Mouse (Mus musculus) heart, adult 9 months (tissue): ENCODE measurements around the gene Chd6.
A peak's percentile ranks its signal among the peaks of the same experiment; 100 is the strongest.

Experiments
- DNase-seq, 2 experiments: peaks; one replicate each; pipeline ENCODE4 v3.0.0; 2022; ENCODE audit warnings: low spot score in 2 of 2

Gene Chd6

DNA sequence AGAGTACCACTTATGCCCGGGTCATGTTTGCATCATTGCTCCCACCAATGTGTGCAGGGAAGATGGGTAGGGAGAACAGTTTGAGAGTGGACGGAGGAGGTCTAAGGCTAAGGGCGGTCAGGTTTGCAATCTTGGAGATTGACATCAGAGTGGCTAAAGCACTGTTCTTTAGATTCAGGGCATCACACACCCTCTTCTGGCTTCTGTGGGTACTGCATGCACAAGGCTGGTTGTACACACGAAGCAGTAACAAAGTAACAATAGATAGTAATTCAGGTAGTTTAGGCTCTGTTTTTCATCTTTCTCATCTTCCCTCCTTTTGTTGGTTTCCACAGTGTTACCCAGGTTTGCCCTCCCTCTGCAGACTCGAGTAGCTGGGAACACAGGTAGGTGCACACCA lies 177.5 kb downstream of the Chd6 start:
- DNase-seq: no peak

DNA sequence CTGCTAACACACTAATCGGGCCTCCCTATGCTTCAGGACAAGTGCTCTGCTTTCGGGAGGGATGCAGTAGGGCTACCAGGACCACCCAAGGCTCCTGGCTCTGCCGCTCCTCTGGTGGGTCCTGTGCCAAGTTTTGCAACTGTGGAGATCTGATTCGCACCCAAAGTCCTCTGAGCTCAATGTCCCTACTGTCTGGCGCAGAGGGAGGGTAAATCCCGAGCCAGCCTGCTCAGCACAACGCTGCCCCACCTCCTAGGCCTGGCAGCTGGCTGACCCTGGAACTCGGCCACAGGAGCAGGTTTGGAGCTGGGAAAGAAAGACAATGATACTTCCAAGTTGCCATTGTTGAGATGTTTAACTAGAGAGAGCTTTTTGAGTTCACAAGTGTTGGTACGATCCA lies 183.7 kb downstream of the Chd6 start:
- peak; percentile 27 to 30 for DNase-seq

DNA sequence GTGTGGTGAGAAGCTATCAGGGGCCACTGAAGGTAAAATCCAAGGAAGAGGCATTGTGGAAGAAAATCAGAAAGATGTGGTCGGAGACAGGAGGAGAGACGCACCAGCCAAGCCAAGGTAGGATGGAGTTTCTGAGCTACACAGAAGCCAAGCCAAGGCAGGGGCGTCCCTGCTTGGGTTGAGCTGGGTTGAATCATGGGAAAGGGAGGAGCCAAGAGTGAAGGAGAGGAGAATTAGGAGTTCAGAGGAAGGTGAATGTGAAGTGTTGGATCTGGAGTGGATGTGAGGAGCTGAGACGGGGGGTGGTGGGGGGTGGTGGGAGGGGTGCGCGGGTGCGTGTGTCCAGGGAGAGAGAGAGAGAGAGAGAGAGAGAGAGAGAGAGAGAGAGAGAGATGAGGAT lies 187.6 kb downstream of the Chd6 start:
- no peak for DNase-seq

DNA sequence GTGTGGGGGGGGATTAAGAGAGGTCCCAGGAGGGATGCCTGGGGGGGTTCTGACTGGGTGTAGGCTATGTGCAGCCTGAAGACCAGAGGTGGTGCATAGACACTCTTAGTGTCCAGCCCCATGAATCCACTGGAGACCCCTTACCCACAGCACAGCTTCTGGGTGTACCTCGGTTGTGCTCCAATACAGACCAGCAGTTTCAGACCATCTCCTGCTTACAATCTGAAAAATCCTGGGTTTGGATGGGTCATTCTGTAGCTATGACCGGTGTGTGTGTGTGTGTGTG lies 190.0 kb downstream of the Chd6 start:
- DNase-seq: no peak

DNA sequence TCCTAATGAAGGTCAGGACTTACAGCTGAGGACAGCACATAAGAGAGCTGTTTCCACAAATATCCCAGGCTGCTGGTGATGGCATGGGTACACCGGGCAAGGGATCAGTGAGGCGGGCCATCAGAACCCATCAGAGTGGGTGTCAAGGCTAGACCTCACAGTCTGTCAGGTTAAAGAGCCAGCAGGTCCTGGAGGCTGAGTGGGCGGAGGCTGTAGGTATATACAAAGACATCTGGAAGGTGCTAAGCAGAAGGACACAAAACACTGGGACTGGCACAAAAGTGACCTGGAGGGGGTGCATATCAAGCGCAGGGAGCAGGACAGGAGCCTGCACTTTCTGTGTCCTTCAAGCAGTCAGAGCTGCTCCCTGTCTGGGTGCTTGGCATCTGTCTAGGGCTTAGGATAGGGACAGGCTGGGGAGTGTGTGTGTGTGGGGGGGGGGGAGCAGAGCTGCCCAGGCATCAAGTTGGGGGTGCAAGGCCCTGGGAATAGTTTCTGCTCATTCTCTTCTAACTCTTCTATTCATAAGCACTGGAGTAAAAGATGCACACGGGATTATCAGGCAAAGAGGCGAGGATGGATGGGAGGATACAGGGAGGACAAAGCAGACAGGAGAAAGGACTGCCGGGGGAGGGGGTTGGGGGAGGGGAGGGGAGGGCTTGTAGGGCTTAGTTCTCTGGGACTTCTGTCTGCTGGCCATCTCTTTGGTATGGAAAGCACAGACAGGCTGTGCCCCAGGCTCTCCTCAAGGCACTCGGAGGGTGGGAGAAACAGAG lies 190.5 kb downstream of the Chd6 start:
- no peak for DNase-seq

DNA sequence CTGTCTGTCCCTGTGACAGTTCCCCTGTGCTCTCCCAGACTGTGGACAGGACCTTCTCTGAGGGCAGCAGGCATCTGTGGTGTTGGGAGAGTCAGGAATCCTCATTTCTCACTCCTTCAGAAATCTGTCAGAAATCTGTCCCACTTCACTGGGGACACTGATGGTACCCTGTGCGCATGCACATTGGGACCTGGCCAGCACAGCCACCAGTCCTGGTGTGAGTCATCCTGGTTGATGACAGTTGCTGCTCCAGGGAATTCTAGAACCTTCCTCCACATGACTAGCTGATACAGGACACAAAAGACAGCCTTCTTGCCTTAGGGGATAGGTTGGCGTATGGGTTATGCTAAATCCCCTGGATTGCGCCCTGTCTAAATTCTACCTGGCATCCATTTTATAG lies 191.6 kb downstream of the Chd6 start:
- DNase-seq: no peak

DNA sequence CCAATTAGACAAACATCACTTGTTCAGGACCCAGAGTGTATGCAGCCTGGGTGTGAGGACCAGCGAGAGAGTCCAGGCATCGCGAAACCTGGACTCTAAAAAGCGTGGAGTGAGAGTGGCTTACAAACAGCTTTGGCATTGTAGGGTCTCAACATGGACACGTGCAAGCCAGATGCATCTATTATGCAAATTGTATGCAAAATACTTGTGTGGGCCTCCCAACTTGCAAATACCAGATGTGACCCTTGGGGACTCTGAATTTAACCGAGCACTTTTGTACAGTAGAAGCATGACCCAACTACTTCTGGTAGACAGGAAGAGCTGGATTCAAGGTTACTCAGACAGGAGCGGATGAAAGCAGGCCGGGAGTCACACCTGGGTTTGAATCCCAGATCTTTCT lies 192.2 kb downstream of the Chd6 start:
- DNase-seq: no peak

DNA sequence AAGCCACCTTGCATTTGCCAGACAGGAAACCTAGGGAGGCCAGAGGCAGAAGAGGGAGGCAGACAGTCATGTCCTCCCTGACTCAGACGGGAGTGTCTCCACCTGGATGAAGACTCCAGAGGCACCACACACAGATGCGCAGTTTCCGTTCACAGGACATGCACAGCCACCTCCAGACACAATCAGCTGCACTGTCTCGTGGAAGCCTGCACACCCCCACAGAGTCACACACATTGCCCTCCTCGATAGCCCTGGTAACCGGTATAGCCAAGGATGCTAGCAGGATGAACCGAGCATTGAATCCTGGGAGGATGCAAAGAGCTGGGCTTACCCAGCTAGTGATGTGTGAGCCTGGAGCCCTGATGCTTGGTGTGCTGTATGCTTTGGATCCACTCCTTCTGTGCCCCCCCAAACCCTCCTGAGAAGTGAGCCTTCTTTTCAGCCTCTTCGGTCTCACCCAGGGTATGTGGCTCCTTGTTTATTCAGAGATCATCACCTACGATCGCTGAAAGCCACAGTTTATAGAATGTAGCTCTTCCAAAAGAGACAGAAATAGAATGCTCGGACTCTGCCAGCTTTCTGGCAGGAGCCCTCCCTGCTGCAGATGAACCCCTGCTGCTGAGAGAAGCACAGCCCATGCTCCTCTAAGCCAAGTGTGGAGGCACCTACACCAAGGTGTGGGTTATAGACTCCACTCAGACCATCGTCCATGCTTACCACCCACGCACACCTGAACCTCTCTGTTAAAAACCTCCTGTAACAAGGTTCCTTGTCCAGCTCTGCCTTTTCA lies 192.9 kb downstream of the Chd6 start:
- DNase-seq: no peak

DNA sequence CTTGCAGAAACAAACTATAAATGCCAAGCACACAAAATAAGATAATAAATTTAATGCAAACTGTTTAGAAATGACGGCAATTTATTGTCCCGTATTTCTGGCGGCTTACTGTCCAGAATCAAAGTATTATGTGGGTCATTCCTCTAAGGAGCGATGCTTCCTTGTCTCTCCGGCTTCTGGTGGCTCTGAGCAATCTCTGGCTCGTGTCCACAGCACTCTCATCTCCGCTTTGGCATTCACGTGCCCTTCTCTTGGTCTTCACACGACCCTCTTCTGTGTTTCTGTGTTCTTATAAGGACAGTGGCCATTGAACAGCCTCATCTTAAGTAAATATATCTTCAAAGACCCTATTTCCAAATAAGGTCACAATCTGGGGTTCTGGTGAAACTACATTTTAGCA lies 194.2 kb downstream of the Chd6 start:
- no peak for DNase-seq

DNA sequence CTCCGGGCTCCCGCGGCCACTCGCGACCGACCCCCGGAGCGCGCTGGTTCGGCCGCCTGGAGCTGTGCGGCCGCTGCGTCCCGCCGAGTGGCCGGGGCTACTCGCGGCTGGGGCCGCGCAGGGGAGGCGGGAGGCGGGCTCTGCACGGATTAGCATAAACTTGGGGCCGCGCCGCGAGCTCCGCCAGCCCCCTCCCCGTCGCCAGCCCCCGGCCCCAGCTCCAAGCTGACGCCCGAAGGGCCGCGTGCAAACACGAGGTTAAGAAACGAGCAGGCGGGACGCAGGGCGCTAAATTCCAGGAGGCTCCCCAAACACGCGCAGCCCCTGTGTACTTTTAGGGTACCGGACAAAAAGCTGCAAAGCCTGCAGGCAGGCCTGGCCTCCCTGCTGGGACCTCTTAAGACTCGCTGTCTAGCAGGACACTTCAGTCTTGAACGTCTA lies 196.6 kb downstream of the Chd6 start, which contains the start of gene Emilin3:
Emilin3 (minus strand) TSS at position 98 of the 441 bp plus-strand sequence.
- no peak for DNase-seq

DNA sequence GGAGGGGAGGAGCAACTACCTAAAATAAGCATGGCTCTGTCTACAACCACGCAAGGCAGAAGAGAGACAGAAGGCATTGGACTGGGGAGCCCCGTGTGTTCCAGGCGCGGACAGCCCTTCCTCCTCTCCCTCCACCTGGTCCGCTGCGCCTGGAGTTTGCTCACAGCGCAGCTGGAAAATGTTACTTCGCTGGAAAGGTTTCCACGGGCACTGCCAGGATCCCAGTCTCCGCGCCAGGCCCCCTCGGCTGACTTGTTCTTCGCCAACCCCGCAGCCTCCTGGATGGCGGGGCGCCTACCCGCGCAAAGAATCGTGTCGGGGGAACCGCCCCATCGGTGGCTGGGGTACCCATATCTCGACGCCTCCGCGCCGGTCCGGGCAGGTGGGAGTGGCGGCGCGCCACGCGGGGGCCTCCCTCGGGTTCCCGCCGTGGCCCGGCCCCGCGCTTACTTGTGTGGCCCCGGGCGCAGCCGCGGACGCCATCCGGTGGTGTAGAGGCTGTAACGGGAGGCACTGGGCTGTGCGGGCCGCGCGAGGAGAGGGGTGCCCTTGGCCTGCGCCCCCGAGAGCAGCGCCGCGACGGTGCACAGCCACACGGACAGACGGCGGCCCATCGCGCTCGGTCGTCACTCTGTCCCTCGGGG lies 197.2 kb downstream of the Chd6 start:
- no peak for DNase-seq

DNA sequence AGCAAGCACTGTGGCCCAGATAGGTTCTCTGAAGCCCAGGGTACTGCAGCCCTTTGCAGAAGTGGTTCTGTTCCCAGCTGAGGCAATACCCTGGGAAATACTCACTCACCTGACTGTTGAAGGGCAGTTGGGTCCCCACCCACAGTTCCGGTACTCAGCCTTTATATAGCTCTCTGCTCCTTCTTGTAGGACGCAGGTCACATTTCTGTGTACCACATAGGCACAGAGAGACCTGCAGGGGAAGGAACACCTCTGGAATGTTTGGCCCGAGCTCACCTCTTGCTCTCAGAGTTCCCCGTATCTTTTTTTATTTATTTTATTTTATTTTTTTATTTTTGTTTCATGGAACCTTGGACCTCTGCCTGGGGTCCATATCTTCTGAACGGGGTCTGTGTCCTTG lies 198.2 kb downstream of the Chd6 start:
- DNase-seq: no peak

DNA sequence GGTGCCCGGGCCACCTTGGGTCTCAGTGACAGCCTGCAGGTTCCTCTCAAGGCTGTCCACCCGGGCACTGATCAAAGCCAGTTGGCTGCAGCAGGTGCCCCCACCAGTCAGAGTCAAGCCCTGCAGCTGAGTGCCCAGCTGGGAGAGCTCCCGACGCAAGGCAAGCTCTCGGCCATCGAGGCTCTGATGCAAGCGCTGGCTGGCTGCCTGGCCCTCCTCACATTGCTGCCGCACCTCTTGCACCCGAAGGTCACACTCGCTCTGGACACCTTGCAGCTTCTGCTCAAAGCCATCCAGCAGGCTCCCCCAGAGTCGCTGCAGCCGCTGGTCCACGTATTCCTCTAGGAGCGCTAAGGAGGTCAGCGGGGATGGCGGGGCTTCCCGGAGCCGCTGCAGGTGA lies 200.3 kb downstream of the Chd6 start:
- DNase-seq: no peak

DNA sequence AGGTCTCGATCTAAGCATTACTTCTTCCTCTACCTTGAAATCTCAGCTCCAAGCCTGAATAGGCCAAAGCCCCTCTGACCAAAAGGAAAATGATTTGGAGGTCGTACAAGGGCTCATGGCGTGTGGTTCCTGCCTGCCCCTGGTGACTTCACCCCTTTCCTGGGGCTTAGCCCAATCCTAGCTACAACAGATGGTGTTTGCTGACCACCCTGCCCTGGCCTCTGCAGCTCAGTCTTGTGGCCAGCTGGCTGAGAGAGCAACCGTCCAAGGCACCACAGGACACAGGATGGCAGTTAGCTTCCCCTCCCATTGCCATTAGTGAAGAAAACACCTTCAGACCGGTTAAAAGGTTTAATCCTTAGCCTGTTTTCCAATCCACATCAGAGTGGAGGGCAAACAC lies 202.8 kb downstream of the Chd6 start:
- no peak for DNase-seq

DNA sequence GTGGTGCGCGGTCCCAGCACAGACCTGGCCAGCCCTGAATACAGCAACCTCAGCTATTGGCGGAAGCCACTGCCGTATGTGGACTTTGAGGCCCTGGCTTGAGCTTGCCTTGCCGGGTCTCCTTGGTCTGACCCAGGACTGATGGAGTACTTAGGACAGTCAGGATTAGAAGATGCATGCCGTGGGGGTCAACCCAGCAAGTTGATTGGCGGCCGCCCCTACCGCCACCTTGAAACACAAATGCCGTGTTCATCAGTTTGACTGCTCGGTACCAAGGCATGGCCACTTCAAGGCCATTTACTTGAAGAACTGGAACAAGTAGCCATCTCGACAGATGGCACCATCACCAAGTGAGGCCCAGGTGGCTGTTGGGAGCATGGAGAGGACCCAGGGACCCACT lies 203.6 kb downstream of the Chd6 start:
- DNase-seq: no peak

DNA sequence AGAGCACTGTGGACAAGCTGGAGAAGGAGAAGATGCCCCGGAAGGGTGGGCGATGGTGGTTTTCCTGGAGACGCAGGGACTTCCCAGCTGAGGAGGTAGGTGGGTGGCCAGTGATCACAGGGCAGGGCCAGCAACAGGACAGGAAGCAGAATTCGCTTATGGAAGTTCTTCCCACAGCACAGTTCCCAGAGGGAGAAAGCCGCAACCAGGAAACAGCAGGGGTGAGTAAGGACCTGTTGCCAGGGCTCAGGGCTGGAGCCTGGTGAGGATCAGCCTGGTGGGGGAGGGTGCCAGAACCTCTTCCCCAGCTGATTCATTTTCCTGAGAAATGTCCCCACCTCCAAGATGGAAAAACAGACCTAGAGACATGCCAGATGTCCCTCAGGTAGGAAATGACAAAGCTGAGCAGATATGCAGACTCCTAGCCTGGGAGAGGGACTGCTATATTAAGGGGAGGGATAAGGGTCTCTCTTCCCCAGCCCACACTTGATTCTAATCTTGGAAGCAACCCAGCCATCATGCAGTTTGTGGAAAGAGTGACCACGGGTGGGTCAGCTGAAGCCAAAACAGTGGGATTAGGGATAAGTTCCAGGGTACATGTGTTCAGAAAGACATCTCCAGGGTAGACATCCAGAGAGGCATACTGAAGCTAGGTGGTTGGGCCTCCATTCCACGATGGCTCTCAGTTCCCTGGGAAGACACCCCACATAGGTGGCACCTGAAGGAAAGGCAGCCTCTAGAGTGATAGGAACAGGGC lies 207.0 kb downstream of the Chd6 start:
- no peak for DNase-seq
